Mouse (Mus musculus) embryonic stem cell, embryonic (primary cell): ENCODE measurements at regions not wholly inside any gene's neighbourhood (a gene's known extent, or its start where the extent isn't known, plus 50 kb on each side); places are given as distances from the start of the nearest gene placed in this dataset.

Source experiments
- CTCF ChIA-PET, 4 experiments: fragments of 300-600 bp in 2 of 4; fragments of 350-600 bp in 2 of 4; sonication (Branson Sonifier 250); formaldehyde crosslinking; loops; one replicate each; lab custom pipeline; 2022; ENCODE audit warnings: inconsistent platforms in 2 of 4; lab: Charles Lee
- POLR2A ChIA-PET, 4 experiments: fragments of 300-600 bp in 2 of 4; fragments of 350-600 bp in 2 of 4; sonication (Branson Sonifier 250); formaldehyde crosslinking; loops; one replicate each; lab custom pipeline; 2022; ENCODE audit warnings: antibody characterized with exemption in 4 of 4, inconsistent platforms in 1 of 4; lab: Charles Lee

DNA sequence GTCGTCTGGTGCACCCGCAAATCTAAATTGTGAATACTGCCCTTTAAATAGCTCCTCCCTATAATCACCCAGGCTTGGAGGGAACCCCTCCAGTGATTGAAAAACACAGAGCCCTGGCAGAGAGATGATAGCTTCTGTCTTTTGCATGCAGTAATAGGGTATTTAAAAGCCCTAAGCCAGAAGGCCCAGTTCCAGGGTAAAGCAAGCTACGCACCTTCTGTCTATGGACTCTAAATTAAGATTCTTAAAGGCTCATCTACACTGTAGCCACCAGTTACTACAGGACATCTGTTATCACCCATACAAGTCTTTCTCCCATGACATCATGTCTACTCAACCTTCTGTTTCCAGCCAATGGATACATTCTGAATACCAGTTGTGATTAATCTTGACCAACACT, 167.8 kb downstream of the Gm11361 start:
- ChIA-PET CTCF (no interaction called here), POLR2A (interaction anchor here in 1 of 4 experiments (0.7 kb wide), 1 partner anchor 241 kb away, joined by 3 read pairs; no protein-coding TSS in a partner anchor)

DNA sequence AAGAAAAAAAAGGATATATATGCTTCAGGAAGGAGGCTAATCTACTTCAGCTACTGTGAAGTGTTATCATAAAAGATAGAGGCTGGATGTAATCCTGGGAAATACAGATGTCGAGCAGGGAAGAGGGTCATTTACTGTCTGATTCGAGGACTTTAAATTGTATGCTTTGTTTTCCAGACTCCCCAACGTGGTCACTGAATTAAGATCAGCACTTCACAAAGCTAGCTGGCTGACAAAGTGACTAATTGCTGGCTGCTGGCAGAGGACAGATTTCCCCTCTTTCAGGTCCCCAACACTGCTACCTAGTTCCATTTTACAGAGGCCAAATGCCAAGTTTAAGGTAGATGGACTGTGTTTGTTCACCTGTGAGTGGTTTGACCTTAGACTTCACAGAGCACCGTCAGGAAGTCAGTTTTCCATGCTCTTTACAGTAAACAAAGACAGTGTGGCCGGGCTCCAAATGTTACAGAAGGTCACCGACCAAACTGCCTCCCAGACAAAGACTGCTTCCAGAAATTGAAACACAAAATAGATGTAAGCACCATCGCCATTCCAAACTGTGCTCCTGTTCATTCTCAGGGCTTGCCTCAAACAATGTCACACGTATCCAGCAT, 167.2 kb downstream of the Gm11361 start:
- ChIA-PET CTCF (interaction anchor here in 1 of 4 experiments (0.6 kb wide), 1 partner anchor 808 kb away, joined by 3 read pairs; no protein-coding TSS in a partner anchor), POLR2A (no interaction called here)

DNA sequence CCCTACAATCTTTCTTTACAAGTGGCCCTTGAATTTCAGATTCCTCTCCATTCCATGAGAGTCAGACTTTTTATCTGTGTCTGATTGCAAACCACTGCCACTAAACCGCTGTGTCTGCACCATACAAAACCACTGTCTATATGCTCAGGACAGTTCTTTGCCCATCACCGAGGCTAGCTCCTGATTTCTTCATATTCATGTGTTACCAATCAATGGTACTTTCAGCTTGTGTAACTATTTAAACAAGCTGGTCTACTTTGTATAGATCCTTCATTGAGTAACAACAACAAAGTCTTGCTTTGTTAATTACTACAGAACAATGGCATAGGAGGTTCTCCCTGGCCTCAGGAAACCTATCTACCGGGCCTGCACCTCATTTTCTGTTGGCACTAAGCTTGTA, 164.0 kb downstream of the Gm11361 start:
- ChIA-PET POLR2A (no interaction called here), CTCF (no interaction called here)

DNA sequence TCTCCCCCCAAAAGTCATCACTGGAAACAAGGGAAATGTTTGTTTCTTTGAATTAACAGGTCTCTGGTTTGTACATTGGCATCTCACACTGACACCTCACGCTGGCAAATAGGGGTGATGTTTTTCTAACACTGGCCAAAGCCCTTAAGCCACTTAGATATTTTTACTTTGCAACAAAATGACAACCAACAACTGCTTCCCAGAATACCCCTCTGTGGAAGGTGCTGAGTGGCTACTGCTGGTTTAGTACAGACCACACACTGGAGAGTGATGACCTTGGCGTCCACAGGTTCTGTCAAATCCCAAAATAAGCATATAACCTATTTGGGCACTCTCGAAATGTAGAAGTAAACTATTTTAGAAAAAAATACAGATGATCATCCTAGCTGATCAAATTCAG, 163.3 kb downstream of the Gm11361 start:
- ChIA-PET CTCF (no interaction called here), POLR2A (interaction anchor here in 1 of 4 experiments (0.5 kb wide), 1 partner anchor 965 kb away, joined by 6 read pairs; no protein-coding TSS in a partner anchor)

DNA sequence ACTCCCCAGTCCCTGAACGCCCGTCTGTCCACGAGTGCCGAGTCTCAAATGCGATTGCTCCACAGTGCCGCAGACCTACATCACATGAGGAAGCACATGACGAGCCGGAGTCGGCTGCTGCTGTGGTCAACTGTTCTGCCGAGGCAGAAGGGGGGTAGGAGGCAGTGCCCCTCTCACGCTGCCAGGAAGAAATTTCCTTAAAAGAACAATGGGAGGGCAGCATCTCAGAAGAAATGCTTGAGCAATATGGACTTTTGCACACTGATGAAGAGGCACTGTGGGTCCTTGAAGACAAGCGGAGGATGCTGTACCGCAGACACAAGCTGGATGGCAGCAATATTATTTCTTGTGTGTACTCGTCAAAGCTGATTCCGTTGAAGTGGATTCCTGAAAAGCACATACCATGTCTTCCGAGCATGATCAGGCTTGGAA, 162.6 kb downstream of the Gm11361 start:
- ChIA-PET CTCF (no interaction called here), POLR2A (interaction anchor here in 1 of 4 experiments (0.5 kb wide), 1 partner anchor 966 kb away, joined by 6 read pairs; no protein-coding TSS in a partner anchor)

DNA sequence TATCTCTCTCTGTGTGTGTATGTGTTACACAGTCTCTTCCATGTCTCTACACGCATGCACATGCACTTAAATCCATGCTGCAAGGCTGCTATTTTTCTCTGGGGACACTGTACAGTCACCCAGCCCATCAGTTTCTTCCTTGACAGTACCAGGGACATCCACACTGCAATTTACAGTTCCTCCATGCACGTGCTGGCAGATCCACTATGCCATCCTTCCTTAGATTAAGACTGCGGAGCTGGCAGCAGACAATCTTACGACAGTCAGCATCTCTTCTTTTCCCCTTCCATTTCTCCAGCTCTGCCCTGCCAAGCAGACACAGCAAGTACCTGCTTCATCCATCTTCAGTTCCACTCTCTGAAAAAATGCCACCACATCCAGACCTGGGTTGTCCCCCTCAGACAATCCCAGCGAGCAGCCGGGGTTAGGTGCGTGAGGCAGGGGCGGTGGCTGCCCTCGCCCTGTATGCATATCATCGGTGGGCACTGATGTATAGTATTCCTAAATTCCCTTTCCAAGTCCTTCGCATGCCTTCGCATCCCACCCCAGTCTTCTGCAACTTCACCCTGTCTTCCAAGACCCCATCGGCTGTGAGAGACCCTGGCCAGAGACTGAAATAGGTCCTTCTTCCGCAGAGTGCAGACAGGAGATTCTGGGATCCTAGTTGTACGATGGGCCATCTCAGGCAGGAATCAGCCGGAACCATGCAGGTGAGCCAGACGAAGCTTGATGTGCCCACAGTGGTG, 161.8 kb downstream of the Gm11361 start:
- POLR2A ChIA-PET: interaction anchor here in 1 of 4 experiments (0.6 kb wide), 1 partner anchor 141 kb away, joined by 3 read pairs; no protein-coding TSS in a partner anchor

DNA sequence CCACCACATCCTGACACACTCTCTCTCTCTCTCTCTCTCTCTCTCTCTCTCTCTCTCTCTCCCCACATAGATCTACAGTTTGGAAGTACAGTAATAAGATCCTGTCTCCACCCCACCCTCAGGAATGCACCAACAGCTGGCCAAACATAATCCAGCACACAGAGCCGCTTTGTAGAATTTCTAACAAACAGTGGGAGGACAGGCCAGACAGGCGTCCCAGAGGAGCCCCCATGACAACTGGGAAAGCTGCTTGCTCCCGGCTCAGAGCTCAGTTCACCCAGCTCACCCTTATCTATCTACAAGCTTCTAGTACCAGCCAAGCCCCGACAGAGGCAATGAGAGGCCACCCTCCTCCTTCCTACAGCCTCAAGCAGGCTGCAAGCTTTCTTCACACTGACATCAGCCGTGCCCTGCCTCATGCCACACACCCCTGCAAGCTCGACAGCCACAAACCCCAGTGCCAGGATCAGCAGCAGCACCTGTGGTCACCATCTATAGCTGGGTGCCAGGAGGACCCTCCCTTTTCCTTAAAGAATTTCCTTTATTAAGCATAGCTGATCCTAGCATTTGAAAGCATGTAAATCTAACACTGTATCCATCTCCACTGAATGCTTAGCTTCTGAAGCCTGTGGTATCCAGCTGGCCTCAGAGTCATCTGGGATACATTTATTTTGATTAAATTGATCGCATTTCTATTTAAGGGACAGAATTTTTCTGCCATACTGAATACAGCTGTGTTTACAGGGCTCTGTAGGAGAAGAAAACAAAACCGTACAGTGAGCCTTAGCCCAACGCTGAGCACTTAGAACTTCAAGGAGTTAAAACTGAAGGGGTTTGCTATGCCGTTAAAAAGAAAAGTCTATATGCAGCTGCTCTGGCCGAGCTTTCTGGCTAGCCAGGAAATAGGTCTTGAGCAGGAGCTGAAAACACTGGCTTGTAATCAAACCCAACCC, 160.9 kb downstream of the Gm11361 start:
- ChIA-PET POLR2A (no interaction called here), CTCF (interaction anchor here in 1 of 4 experiments (0.8 kb wide), 1 partner anchor 10 kb away, joined by 3 read pairs; no protein-coding TSS in a partner anchor)

More for the DNA sequence above, 161.8 kb downstream of the Gm11361 start:
- CTCF ChIA-PET: interaction anchor here in 1 of 4 experiments (0.6 kb wide), 1 partner anchor 1115 kb away, joined by 3 read pairs; no protein-coding TSS in a partner anchor

DNA sequence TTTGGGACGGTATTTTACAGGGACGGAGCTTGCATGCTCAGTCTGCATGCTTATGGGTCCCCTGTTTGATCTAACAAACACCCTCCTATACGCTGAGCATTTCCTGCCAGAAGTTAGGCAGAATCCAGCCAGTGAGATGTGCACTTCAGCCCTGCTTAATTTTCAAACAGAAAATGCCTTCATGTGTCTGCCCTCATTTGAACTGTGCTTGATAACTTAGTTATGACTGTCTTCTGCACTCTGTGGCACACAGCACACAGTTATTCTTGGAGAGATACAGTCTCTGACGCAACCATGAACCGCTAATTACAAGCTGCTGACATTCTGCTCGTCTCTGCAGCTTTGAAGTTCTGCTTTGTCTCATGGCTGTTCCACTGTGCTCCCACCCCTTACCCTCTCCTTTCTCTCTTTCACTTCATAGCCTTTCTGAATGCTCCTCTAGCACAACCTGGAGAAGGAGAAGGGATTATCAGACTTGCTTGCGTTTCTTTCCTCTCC, 160.2 kb downstream of the Gm11361 start:
- ChIA-PET POLR2A (interaction anchor here in 1 of 4 experiments (0.5 kb wide), 1 partner anchor 782 kb away, joined by 9 read pairs; no protein-coding TSS in a partner anchor), CTCF (no interaction called here)

DNA sequence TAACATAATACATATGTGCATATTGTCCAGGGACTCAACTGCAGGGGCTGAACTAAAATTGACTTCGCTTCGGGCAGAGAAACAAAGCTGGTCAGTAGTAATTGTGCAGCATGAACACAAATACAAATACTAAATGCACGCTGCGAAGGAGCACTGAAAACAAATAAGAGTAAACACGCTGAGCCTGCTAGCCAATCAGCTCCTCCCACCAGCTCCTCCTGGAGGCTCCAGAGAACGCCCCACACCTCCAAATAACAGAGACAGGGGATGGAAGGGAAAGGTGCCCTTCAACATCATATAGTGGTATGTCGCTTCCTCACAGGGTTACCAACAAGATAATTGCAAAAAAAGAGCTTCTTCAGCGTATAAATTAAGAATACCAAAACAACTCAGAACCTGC, 159.6 kb downstream of the Gm11361 start:
- ChIA-PET CTCF (no interaction called here), POLR2A (interaction anchor here in 1 of 4 experiments (0.5 kb wide), 1 partner anchor 782 kb away, joined by 9 read pairs; no protein-coding TSS in a partner anchor)

DNA sequence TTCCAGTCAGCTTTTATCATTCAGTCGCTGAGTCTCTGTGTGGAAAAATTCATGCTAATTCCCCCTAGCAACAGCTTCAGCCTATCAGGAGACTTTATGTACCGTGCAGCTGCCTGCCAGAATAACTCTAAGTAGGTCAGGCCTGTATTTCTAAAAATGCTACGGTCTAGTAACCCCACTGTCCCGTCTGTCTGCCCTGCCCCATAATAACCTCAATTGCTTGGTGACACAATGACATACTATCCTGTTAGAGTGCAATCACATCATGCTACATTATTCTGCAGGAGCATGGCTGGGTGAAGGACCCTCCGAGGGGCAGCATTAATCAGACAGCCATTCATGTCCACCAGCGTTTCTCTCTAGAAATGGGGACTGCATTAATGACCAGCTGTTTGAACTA, 158.9 kb downstream of the Gm11361 start:
- CTCF ChIA-PET: no interaction called here
- POLR2A ChIA-PET: no interaction called here

DNA sequence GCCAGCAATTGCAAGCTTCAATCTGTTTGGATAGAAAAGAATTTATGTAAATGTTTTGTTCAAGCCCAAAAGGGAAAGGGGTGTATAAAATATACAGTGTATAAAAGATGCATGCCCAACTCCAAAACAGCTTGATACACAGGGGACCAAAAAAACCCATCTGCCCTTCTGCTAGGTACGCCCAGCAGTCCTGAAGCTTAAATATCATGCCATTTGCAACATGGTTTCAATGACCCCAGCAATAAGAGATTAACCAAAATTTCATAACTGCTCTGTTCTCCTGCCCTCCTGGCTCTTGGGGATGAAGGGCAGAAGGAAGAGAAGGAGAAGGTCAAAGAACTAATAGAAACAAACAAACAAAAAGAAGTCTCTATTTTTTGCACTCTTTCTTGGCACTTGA, 158.4 kb downstream of the Gm11361 start:
- ChIA-PET CTCF (no interaction called here), POLR2A (no interaction called here)

DNA sequence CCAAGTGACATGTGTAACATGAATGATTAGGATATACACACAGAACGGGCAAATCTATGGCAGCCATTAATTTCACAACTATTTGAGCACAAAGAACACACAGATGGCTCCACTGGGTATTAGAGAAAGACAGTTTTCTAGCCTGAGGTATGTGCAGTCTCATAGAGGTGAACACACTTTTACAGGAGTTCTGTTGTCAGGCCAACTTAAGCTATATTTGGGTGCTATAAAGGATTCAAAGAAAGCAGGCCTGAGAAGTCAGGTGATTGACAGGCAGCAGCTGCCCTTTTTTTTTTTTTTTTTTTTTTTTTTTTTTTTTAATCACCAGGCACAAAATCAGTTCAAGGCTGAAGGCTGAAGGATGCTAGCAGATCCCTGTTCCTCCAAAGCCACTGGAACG, 153.0 kb downstream of the Gm11361 start:
- ChIA-PET POLR2A (interaction anchor here in 2 of 4 experiments (0.6 to 0.7 kb wide), 3 partner anchors 9 to 396 kb away, joined by 3 to 7 read pairs (median 3); no protein-coding TSS in a partner anchor), CTCF (interaction anchor here in 3 of 4 experiments (0.6 to 0.7 kb wide), 4 partner anchors 643 to 1393 kb away, joined by 3 to 5 read pairs (median 3); no protein-coding TSS in a partner anchor)

DNA sequence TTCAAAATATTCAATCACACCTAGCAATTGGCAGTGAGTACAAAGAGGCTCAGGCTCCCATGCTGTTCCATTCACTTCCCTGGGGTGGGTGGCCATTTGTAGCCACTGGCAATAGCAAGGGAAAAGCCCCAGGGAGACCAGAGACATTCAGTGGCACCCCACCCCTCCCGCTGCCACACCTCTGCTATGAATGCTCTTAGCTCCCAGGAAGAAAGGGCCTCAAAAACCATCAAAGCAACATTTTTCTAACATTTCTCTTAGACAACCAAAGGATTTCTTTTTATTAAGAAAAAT, 152.2 kb downstream of the Gm11361 start:
- CTCF ChIA-PET: no interaction called here
- POLR2A ChIA-PET: interaction anchor here in 1 of 4 experiments (0.6 to 1.1 kb wide), 2 partner anchors 300 to 304 kb away, joined by 3 read pairs; no protein-coding TSS in a partner anchor

DNA sequence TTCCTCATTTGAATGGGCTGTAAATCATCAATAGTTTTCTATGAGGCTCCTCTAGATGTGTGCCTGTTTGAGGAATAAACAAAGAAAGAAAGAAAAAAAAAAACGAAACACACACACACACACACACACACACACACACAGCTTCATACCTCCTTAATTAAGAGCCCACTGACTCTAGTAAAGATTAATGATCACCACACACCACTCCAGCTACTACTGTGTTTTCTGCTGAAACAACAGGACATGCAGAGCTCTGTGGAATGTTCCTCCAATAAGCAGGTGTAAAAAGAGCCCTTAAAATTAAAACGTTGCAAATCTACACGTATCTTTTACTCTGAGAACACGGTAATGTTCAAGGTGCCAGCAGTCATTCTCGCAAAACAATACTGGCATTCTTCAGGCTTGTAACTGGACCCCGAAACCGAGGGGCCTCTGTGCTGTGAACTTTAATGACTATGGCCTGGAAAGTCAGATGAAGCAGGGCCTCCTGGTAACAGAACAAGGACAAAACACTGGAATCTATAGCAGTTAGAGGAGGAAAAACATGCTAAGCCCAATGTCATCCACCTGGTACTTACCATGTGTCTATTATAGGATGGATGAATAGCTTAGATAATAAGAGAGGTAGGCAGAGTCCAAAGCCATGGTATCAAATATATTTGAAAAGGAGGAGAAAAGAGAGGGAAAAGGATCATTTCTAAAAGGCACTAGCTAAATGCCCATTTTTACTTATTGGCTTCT, 151.7 kb downstream of the Gm11361 start:
- POLR2A ChIA-PET: interaction anchor here in 1 of 4 experiments (0.6 to 1.1 kb wide), 2 partner anchors 305 to 955 kb away, joined by 3 read pairs; no protein-coding TSS in a partner anchor

DNA sequence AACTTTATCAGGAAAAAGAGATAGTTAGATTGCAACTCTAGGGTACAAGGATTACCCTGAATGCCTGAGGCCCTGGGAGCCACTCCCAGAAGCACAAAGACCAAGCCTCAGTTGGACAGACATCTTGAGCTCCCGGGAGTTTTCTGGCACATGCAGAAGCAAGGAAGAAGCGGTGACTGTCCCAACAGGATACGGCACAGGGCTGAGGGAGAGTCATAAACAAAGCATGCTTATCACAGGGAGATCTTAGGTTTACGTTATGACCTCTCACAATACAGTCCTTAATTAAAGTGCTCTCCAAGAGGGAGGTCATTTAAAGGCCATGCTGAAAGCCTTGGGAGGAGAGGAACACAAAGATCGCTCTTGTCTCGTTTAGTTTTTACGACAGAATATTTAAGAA, 143.1 kb downstream of the Gm11361 start:
- ChIA-PET CTCF (no interaction called here), POLR2A (no interaction called here)

More for the DNA sequence above, 151.7 kb downstream of the Gm11361 start:
- CTCF ChIA-PET: no interaction called here
